In the genomic region with DNA sequence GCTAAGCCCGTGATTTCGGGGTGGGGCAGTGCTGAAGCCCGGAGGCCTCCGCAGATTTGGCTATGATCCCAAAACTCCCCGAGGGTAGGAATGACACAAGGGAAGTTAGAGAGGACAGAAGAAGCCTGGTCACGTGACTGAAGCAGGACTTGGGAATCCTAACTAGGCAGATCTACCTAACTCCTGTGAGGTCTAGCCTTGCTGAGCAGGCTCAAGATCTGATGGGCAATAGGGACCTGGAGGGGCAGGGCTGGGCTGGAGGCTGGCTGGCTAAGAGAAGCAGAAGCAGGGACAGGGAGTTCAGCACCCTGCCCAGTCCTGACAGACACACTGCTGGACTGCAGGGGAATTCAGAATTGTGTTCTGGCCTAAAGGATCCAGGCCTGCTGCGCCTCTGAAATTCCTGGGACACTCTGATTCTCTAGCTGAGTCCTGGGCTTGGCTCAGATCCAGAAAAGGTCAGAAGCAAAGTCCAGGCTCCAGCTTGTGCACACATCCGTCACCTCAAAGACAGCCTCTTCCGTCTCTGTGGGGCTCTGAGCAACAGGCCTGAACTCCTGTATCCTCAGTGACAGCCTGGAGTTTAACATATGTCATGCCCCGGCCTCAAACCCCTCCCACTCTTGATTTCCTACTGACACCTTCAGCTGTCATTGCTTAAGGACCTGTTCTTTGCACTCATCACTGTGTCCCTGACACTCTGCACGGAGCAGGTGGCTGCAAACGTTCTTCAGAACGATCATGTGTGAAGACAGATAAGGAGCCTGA, we compare ENCODE assay signal across 9 mouse cellular contexts. TPM values are rescaled to one million over a fixed set of nuclear protein-coding genes. Genes with fewer than 3 reads are reported as not detected.
DNase-seq lines count a peak whose midpoint lies in the region; ATAC-seq and TF ChIP-seq lines count a peak whose summit lies in the region.
"Had no signal": no experiment of that assay in that cellular context is flagged by ENCODE, and none has a peak within 500 bp of the region (broad histone marks: within the 10 kb centered on the region; RNA-seq: fewer than 3 reads in every experiment).

No protein-coding gene starts in this region.

- H3K36me3 ChIP-seq in heart, postnatal 0 days (replicated peaks; ENCODE audit: control insufficient read depth, insufficient read depth, low read length): peaks cover 61% of the 10 kb centered on the region
- H3K36me3 ChIP-seq in neural tube, embryonic 12.5 days: peaks cover 75% of the 10 kb centered on the region

- H3K9ac ChIP-seq in heart, postnatal 0 days (replicated peaks; ENCODE audit: low read depth, low read length): peak overlapping the region; percentile 36; the same call in 1 of the 2 replicates
- H3K9ac ChIP-seq in neural tube, embryonic 12.5 days: no peak overlapping the region

- H3K9me3 ChIP-seq in heart, postnatal 0 days (replicated peaks; ENCODE audit: control insufficient read depth, low read length): no peaks in the 10 kb centered on the region
- H3K9me3 ChIP-seq in neural tube, embryonic 12.5 days: no peaks in the 10 kb centered on the region

- peak; percentile 88 for ATAC-seq in heart, postnatal 0 days (ENCODE audit: insufficient read depth, low read depth)
- no peak for ATAC-seq in neural tube, embryonic 12.5 days (ENCODE audit: low FRiP score, low read depth)

- WGBS in heart, postnatal 0 days: 9% methylated on average over 13 of the region's 13 CpGs
- WGBS in neural tube, embryonic 12.5 days: 71% methylated on average over 13 of the region's 13 CpGs

- peak overlapping the region; percentile 93 for H3K27ac ChIP-seq in heart, postnatal 0 days (ENCODE audit: low read depth)
- H3K27ac ChIP-seq in neural tube, embryonic 12.5 days: peak overlapping the region; percentile 53; the same call in 1 of the 2 replicates

- peak; percentile 59 for DNase-seq in adrenal gland, adult 8-10 months
- no peak for DNase-seq in adrenal gland, postnatal 25 days
- DNase-seq in adipocyte (ENCODE audit: low spot score): peak; percentile 66
- DNase-seq in heart, postnatal 0 days (ENCODE audit: low spot score): peak; percentile 91
- peak; percentile 90 to 93 for DNase-seq in kidney, postnatal 25 days
- no peak for DNase-seq in left cerebral cortex, adult 9 months (ENCODE audit: low spot score in 2 of 2)
- DNase-seq in spleen, postnatal 4 days (ENCODE audit: low spot score in 2 of 2): no peak

- H3K27me3 ChIP-seq in heart, postnatal 0 days (ENCODE audit: control insufficient read depth, insufficient read depth, low read length): no peaks in the 10 kb centered on the region
- H3K27me3 ChIP-seq in neural tube, embryonic 12.5 days (replicated peaks): no peaks in the 10 kb centered on the region

- TF ChIP-seq EP300 in heart, postnatal 0 days (IDR thresholded peaks at IDR 0.05; ENCODE audit: low read depth): peak; percentile 100

- peak overlapping the region; percentile 4; the same call in 1 of the 2 replicates for H3K4me2 ChIP-seq in heart, postnatal 0 days (ENCODE audit: low read depth, low read length)
- H3K4me2 ChIP-seq in neural tube, embryonic 12.5 days (replicated peaks): no peak overlapping the region

- TF ChIP-seq CTCF in heart, postnatal 0 days (IDR thresholded peaks at IDR 0.05; ENCODE audit: low read depth): peak; percentile 9; the same call in 1 of the 2 replicates

- H3K4me1 ChIP-seq in heart, postnatal 0 days (ENCODE audit: control insufficient read depth, insufficient read depth): peaks cover 43% of the 10 kb centered on the region
- H3K4me1 ChIP-seq in neural tube, embryonic 12.5 days: peaks cover 26% of the 10 kb centered on the region

- H3K4me3 ChIP-seq in heart, postnatal 0 days (ENCODE audit: low read depth, low read length): no peak overlapping the region
- no peak overlapping the region for H3K4me3 ChIP-seq in neural tube, embryonic 12.5 days
- H3K4me3 ChIP-seq: erythroblast, embryonic 14.5 days had no signal

RNA-seq across cellular contexts. Expression of a gene that starts 9.9 kb away (rescaled TPM):
- 1 to 10 TPM; 5.0 to 7.7 (median 6.2) TPM for total RNA-seq in adrenal gland, adult 8-10 months (2022)
- total RNA-seq in adrenal gland, postnatal 25 days (2021): 5.1 and 8.4 TPM in 2 replicates
- total RNA-seq in heart, postnatal 0 days (2014; rRNA removed; ENCODE audit: low replicate concordance): 21.0 and 34.9 TPM in 2 replicates
- polyA plus RNA-seq in heart, postnatal 0 days (2015; fragmentation: Nextera tagmentation; extraction: Ambion mirVana): 8.9 and 9.1 TPM in 2 replicates
- 4.7 and 4.8 TPM in 2 replicates for polyA plus RNA-seq in neural tube, embryonic 12.5 days (2016; fragmentation: Nextera tagmentation; extraction: Ambion mirVana)
- polyA plus RNA-seq: erythroblast, embryonic 14.5 days had no signal

RNA-seq across cellular contexts. Expression of a gene that starts 16.2 kb away (rescaled TPM):
- 100 to 1,000 TPM; 229 to 382 (median 295) TPM for total RNA-seq in adrenal gland, adult 8-10 months (2022)
- total RNA-seq in adrenal gland, postnatal 25 days (2021): 202 and 238 TPM in 2 replicates
- 472 and 473 TPM in 2 replicates for total RNA-seq in heart, postnatal 0 days (2014; rRNA removed; ENCODE audit: low replicate concordance)
- 291 and 295 TPM in 2 replicates for polyA plus RNA-seq in heart, postnatal 0 days (2015; fragmentation: Nextera tagmentation; extraction: Ambion mirVana)
- polyA plus RNA-seq in neural tube, embryonic 12.5 days (2016; fragmentation: Nextera tagmentation; extraction: Ambion mirVana): 465 and 488 TPM in 2 replicates

RNA-seq across cellular contexts. Expression of a gene that starts 31.5 kb away (rescaled TPM):
- 10 to 100 TPM; 36.7 to 49.1 (median 39.8) TPM for total RNA-seq in adrenal gland, adult 8-10 months (2022)
- total RNA-seq in adrenal gland, postnatal 25 days (2021): 47.0 and 54.5 TPM in 2 replicates
- total RNA-seq in heart, postnatal 0 days (2014; rRNA removed; ENCODE audit: low replicate concordance): 22.3 and 31.2 TPM in 2 replicates
- 28.6 and 33.6 TPM in 2 replicates for polyA plus RNA-seq in heart, postnatal 0 days (2015; fragmentation: Nextera tagmentation; extraction: Ambion mirVana)
- 20.6 and 23.3 TPM in 2 replicates for polyA plus RNA-seq in neural tube, embryonic 12.5 days (2016; fragmentation: Nextera tagmentation; extraction: Ambion mirVana)

RNA-seq across cellular contexts. Expression of a gene that starts 38.3 kb away (rescaled TPM):
- 1 to 10 TPM; 1.5 to 2.3 (median 2.0) TPM for total RNA-seq in adrenal gland, adult 8-10 months (2022)
- total RNA-seq in adrenal gland, postnatal 25 days (2021): 2.0 and 2.8 TPM in 2 replicates
- total RNA-seq in heart, postnatal 0 days (2014; rRNA removed; ENCODE audit: low replicate concordance): 0.65 and 0.66 TPM in 2 replicates
- 0.29 and 0.44 TPM in 2 replicates for polyA plus RNA-seq in heart, postnatal 0 days (2015; fragmentation: Nextera tagmentation; extraction: Ambion mirVana)
- 0.84 and 1.5 TPM in 2 replicates for polyA plus RNA-seq in neural tube, embryonic 12.5 days (2016; fragmentation: Nextera tagmentation; extraction: Ambion mirVana)
- polyA plus RNA-seq: erythroblast, embryonic 14.5 days had no signal

RNA-seq across cellular contexts. Expression of a gene that starts 40.3 kb away (rescaled TPM):
- total RNA-seq in adrenal gland, adult 8-10 months (2022): 10 to 100 TPM; 15.3 to 20.1 (median 17.0) TPM
- 21.2 and 21.4 TPM in 2 replicates for total RNA-seq in adrenal gland, postnatal 25 days (2021)
- total RNA-seq in heart, postnatal 0 days (2014; rRNA removed; ENCODE audit: low replicate concordance): 28.4 and 58.8 TPM in 2 replicates
- polyA plus RNA-seq in heart, postnatal 0 days (2015; fragmentation: Nextera tagmentation; extraction: Ambion mirVana): 14.5 and 17.5 TPM in 2 replicates
- 12.6 and 15.8 TPM in 2 replicates for polyA plus RNA-seq in neural tube, embryonic 12.5 days (2016; fragmentation: Nextera tagmentation; extraction: Ambion mirVana)

Comparison
In these comparisons a context has a peak if more than half of its experiments do, and no peak if none do; other contexts are left out.
1. DNase-seq: peak in adrenal gland, adult 8-10 months (single experiment), adipocyte (single experiment), heart, postnatal 0 days (single experiment) and kidney, postnatal 25 days (2 of 2); none in adrenal gland, postnatal 25 days (single experiment), left cerebral cortex, adult 9 months (0 of 2) and spleen, postnatal 4 days (0 of 2).